Mouse (Mus musculus) liver, embryonic 14.5 days (tissue): ENCODE measurements around the gene Nabp2.

ENCODE experiments used
- CTCF ChIP-seq: IDR thresholded peaks from 2 replicates; pipeline ENCODE4 v1.5.1; 2016; ENCODE audit warnings: antibody characterized with exemption, low read depth, control low read depth
- EP300 ChIP-seq: IDR thresholded peaks from 2 replicates; pipeline ENCODE4 v1.6.1; 2016; ENCODE audit warnings: antibody characterized with exemption, low read depth

- TF ChIP-seq CTCF: no peak
- TF ChIP-seq EP300: no peak
Measured at GRCm38 (mm10) chr10:128424604-128425003, 13.3 kb upstream of the Nabp2 start.
